Mouse (Mus musculus): Measurements from ENCODE around the gene Pcdh7. TPM values are rescaled to one million over a fixed set of nuclear protein-coding genes. Genes with fewer than 3 reads are reported as not detected.

The Pcdh7 gene
- polyA plus RNA-seq, 1 experiment: 7.8 TPM

DNA sequence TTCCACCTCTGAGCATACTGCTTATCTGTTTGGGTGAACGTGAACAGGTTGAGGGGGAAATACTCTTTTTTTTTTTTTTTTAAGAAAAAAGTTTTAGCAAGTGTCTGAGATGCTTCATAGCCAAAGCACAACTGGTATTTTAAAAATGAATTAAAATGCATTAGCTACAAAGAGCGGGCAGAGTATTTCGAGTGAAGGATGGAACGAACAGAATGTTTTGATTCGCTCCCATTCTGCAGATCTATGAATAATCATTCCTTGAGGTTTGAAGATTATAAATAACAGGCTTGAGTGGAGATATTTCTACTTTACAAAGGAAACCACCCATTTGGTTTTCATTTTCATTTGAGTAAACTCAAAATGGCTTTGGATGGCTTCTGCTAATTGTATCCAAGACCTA is 214.0 kb downstream of the Pcdh7 start:
- TF ChIP-seq EP300 (IDR thresholded peaks at IDR 0.05; ENCODE audit: insufficient read depth, low read depth, low read length) (no peak), CTCF (IDR thresholded peaks at IDR 0.05; ENCODE audit: low read depth, low read length) (no peak), POLR2A (IDR thresholded peaks at IDR 0.05; ENCODE audit: insufficient read depth, low read length) (no peak)
- no peaks in the 10 kb centered on the region; the same call in 1 of the 2 replicates for H3K27me3 ChIP-seq (ENCODE audit: control insufficient read depth, insufficient read depth, low read length, poor library complexity, severe bottlenecking)
- H3K9me3 ChIP-seq (replicated peaks; ENCODE audit: control insufficient read depth, insufficient read depth, low read length, poor library complexity, severe bottlenecking): no peaks in the 10 kb centered on the region
- H3K4me1 ChIP-seq (ENCODE audit: control insufficient read depth, insufficient read depth, low read length): no peaks in the 10 kb centered on the region
- H3K27ac ChIP-seq (ENCODE audit: insufficient read depth, low read length): no peak overlapping the region
- no peak overlapping the region for H3K9ac ChIP-seq (ENCODE audit: low read depth, poor library complexity, severe bottlenecking)
- H3K36me3 ChIP-seq (ENCODE audit: control insufficient read depth, insufficient read depth, low read length, poor library complexity, severe bottlenecking): no peaks in the 10 kb centered on the region
- no peak overlapping the region for H3K4me3 ChIP-seq (ENCODE audit: low read depth, low read length)

DNA sequence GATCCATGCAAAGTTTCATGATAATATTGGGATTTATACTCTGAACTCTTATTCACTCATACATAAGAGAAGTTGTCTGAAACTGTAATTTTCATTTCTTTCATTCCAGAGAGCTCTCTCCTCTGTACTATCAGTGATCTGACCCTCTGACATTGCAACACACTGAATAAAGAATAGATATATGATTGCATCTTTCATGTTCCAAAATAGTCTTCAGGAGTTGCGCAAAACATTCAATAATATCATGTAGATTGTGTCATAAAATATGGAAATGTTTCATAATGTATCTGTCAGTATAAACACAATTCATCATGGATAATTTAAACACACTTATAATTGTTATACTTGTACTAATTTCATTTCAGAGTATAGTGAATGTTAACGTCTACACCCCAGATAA is 216.9 kb downstream of the Pcdh7 start:
- no peaks in the 10 kb centered on the region for H3K9me3 ChIP-seq (replicated peaks; ENCODE audit: control insufficient read depth, insufficient read depth, low read length, poor library complexity, severe bottlenecking)
- no peaks in the 10 kb centered on the region for H3K36me3 ChIP-seq (ENCODE audit: control insufficient read depth, insufficient read depth, low read length, poor library complexity, severe bottlenecking)
- no peak overlapping the region for H3K27ac ChIP-seq (ENCODE audit: insufficient read depth, low read length)
- TF ChIP-seq POLR2A (IDR thresholded peaks at IDR 0.05; ENCODE audit: insufficient read depth, low read length) (no peak), CTCF (IDR thresholded peaks at IDR 0.05; ENCODE audit: low read depth, low read length) (no peak), EP300 (IDR thresholded peaks at IDR 0.05; ENCODE audit: insufficient read depth, low read depth, low read length) (no peak)
- no peaks in the 10 kb centered on the region for H3K4me1 ChIP-seq (ENCODE audit: control insufficient read depth, insufficient read depth, low read length)
- H3K9ac ChIP-seq (ENCODE audit: low read depth, poor library complexity, severe bottlenecking): no peak overlapping the region
- no peak overlapping the region for H3K4me3 ChIP-seq (ENCODE audit: low read depth, low read length)
- no peaks in the 10 kb centered on the region; the same call in 1 of the 2 replicates for H3K27me3 ChIP-seq (ENCODE audit: control insufficient read depth, insufficient read depth, low read length, poor library complexity, severe bottlenecking)

DNA sequence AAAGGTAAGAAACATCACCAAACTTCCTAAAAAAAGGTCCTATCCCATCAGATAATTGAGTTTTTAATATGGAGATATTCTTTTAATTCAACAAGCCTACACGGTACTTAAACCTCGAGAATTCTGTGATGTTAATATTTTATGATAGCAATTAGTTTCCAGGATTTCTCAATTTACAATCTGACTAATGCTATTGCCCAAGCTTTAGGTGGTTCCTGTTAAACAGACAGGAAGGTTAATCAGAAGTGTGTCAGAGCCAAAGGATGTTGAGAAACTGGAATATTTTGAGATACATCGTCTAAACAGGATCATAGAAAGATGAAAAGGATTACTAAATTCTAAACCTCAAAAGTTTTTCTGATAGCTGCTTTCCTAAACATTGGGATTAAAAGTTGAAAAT is 222.7 kb downstream of the Pcdh7 start:
- no peak overlapping the region for H3K4me3 ChIP-seq (ENCODE audit: low read depth, low read length)
- TF ChIP-seq CTCF (IDR thresholded peaks at IDR 0.05; ENCODE audit: low read depth, low read length): no peak
- TF ChIP-seq EP300 (IDR thresholded peaks at IDR 0.05; ENCODE audit: insufficient read depth, low read depth, low read length): no peak
- TF ChIP-seq POLR2A (IDR thresholded peaks at IDR 0.05; ENCODE audit: insufficient read depth, low read length): no peak
- no peaks in the 10 kb centered on the region for H3K9me3 ChIP-seq (replicated peaks; ENCODE audit: control insufficient read depth, insufficient read depth, low read length, poor library complexity, severe bottlenecking)
- H3K27me3 ChIP-seq (ENCODE audit: control insufficient read depth, insufficient read depth, low read length, poor library complexity, severe bottlenecking): no peaks in the 10 kb centered on the region; the same call in 1 of the 2 replicates
- no peak overlapping the region for H3K9ac ChIP-seq (ENCODE audit: low read depth, poor library complexity, severe bottlenecking)
- no peaks in the 10 kb centered on the region for H3K4me1 ChIP-seq (ENCODE audit: control insufficient read depth, insufficient read depth, low read length)
- no peak overlapping the region for H3K27ac ChIP-seq (ENCODE audit: insufficient read depth, low read length)
- H3K36me3 ChIP-seq (ENCODE audit: control insufficient read depth, insufficient read depth, low read length, poor library complexity, severe bottlenecking): no peaks in the 10 kb centered on the region

DNA sequence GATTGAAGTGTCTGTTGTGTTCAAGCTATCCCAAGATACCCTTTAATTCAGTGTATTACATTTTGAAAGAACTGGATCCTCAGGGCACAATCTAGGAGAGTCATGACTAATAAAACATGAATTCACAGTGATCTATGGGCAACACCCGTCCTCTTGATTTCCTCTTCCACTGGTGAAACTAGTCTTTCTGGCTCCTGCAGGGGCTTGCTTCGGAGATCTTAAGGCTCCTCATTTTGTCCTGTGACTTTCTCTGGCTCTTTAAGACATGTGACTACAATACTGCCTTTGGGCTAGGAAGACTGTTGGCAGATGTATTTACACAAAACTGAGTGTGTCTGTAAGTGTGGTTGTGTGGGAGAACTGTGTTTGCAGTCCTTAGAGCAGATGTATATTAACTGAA is 225.4 kb downstream of the Pcdh7 start:
- Histone ChIP-seq H3K4me1 (ENCODE audit: control insufficient read depth, insufficient read depth, low read length) (no peaks in the 10 kb centered on the region), H3K9me3 (replicated peaks; ENCODE audit: control insufficient read depth, insufficient read depth, low read length, poor library complexity, severe bottlenecking) (no peaks in the 10 kb centered on the region), H3K9ac (ENCODE audit: low read depth, poor library complexity, severe bottlenecking) (no peak overlapping the region), H3K4me3 (ENCODE audit: low read depth, low read length) (no peak overlapping the region), H3K27me3 (ENCODE audit: control insufficient read depth, insufficient read depth, low read length, poor library complexity, severe bottlenecking) (no peaks in the 10 kb centered on the region), H3K27ac (ENCODE audit: insufficient read depth, low read length) (no peak overlapping the region), H3K36me3 (ENCODE audit: control insufficient read depth, insufficient read depth, low read length, poor library complexity, severe bottlenecking) (no peaks in the 10 kb centered on the region)
- TF ChIP-seq CTCF (IDR thresholded peaks at IDR 0.05; ENCODE audit: low read depth, low read length) (no peak), EP300 (IDR thresholded peaks at IDR 0.05; ENCODE audit: insufficient read depth, low read depth, low read length) (no peak), POLR2A (IDR thresholded peaks at IDR 0.05; ENCODE audit: insufficient read depth, low read length) (no peak)

DNA sequence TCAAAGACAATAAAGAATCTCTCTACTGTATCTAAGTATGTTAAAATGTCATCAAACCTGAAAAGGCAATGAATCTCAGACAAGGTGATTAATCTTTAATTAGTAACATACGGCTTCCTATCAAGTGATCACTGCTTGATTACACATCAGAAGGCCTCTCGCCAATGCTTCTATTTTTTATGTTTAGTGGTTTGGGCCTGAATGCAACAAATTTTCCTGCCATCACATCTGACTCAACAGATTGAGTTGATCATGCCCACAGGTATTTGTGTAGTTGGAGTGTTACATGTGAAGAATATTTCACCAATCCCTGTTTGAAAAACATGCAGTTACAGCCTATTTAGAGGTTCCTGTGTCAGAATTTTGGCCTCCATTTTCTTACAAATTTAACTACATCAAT is 225.8 kb downstream of the Pcdh7 start:
- Histone ChIP-seq H3K4me3 (ENCODE audit: low read depth, low read length) (no peak overlapping the region), H3K36me3 (ENCODE audit: control insufficient read depth, insufficient read depth, low read length, poor library complexity, severe bottlenecking) (no peaks in the 10 kb centered on the region), H3K9me3 (replicated peaks; ENCODE audit: control insufficient read depth, insufficient read depth, low read length, poor library complexity, severe bottlenecking) (no peaks in the 10 kb centered on the region), H3K27ac (ENCODE audit: insufficient read depth, low read length) (no peak overlapping the region), H3K9ac (ENCODE audit: low read depth, poor library complexity, severe bottlenecking) (no peak overlapping the region), H3K27me3 (ENCODE audit: control insufficient read depth, insufficient read depth, low read length, poor library complexity, severe bottlenecking) (no peaks in the 10 kb centered on the region), H3K4me1 (ENCODE audit: control insufficient read depth, insufficient read depth, low read length) (no peaks in the 10 kb centered on the region)
- TF ChIP-seq CTCF (IDR thresholded peaks at IDR 0.05; ENCODE audit: low read depth, low read length) (no peak), POLR2A (IDR thresholded peaks at IDR 0.05; ENCODE audit: insufficient read depth, low read length) (no peak)

DNA sequence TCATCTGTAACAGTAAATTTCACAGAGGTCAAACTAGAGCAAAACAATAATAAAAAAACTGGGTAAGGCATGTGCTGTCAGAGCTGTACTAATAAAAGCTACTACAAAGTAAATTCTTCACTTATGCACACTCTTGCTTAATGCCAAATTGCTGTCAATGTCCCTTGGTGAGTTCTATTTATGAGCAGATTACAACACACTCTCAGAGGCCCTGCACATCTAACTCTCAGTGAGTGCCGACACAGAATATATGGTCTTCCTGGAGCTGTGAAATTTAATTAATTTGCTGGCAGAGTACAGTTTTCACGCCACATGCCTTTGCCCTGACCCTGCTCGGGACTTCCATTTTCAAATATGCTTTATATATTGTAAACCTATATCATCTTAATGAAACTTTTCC is 227.7 kb downstream of the Pcdh7 start:
- Histone ChIP-seq H3K27me3 (ENCODE audit: control insufficient read depth, insufficient read depth, low read length, poor library complexity, severe bottlenecking) (no peaks in the 10 kb centered on the region), H3K9ac (ENCODE audit: low read depth, poor library complexity, severe bottlenecking) (no peak overlapping the region), H3K36me3 (ENCODE audit: control insufficient read depth, insufficient read depth, low read length, poor library complexity, severe bottlenecking) (no peaks in the 10 kb centered on the region), H3K4me3 (ENCODE audit: low read depth, low read length) (no peak overlapping the region), H3K4me1 (ENCODE audit: control insufficient read depth, insufficient read depth, low read length) (no peaks in the 10 kb centered on the region), H3K27ac (ENCODE audit: insufficient read depth, low read length) (no peak overlapping the region), H3K9me3 (replicated peaks; ENCODE audit: control insufficient read depth, insufficient read depth, low read length, poor library complexity, severe bottlenecking) (no peaks in the 10 kb centered on the region)
- TF ChIP-seq POLR2A (IDR thresholded peaks at IDR 0.05; ENCODE audit: insufficient read depth, low read length) (no peak), CTCF (IDR thresholded peaks at IDR 0.05; ENCODE audit: low read depth, low read length) (no peak), EP300 (IDR thresholded peaks at IDR 0.05; ENCODE audit: insufficient read depth, low read depth, low read length) (no peak)

Measured in ES-Bruce4 (cell line).